Mouse (Mus musculus): Measurements from ENCODE around the gene Gm36210.

The Gm36210 gene

GRCm38 (mm10) chr7:4927711-4928110, 21.4 kb upstream of the Gm36210 start:
- POLR2A ChIA-PET: interaction anchor here (0.5 to 15.6 kb wide), 29 partner anchors 9 to 404 kb away, joined by 3 to 118 read pairs (median 4); partner anchors contain the start of genes Rpl28 (in 3 of the 4), Hspbp1 (in 2 of the 4), Isoc2a (in 2 of the 4) and Tmem238 (in 2 of the 4)
- CTCF ChIA-PET: interaction anchor here in 3 of 4 experiments (1.1 to 2.1 kb wide), 7 partner anchors 8 to 37 kb away, joined by 3 to 9 read pairs (median 5); partner anchors contain the start of gene Sbk2 (in 1 of the 3)

GRCm38 (mm10) chr7:4926849-4927248, 20.5 kb upstream of the Gm36210 start:
- CTCF ChIA-PET: interaction anchor here in 2 of 4 experiments (0.7 to 2.1 kb wide), 7 partner anchors 11 to 37 kb away, joined by 5 to 9 read pairs (median 5); partner anchors contain the start of gene Sbk2 (in 1 of the 2)
- POLR2A ChIA-PET: interaction anchor here in 3 of 4 experiments (0.5 to 15.6 kb wide), 31 partner anchors 9 to 323 kb away, joined by 3 to 118 read pairs (median 4); partner anchors contain the start of genes Fiz1 (in 3 of the 3), Ube2s (in 3 of the 3), Zfp524 (in 3 of the 3) and Hspbp1 (in 2 of the 3)

- POLR2A ChIA-PET: interaction anchor here (0.6 to 15.6 kb wide), 27 partner anchors 8 to 1249 kb away, joined by 3 to 118 read pairs (median 4); partner anchors contain the start of genes Ube2s (in 3 of the 4), Cox6b2 (in 1 of the 4), Fiz1 (in 1 of the 4) and Rpl28 (in 1 of the 4)
- CTCF ChIA-PET: interaction anchor here (0.6 to 1.8 kb wide), 17 partner anchors 8 to 1241 kb away, joined by 3 to 23 read pairs (median 4); partner anchors contain the start of gene Zfp580 (in 1 of the 4)
These were observed 19.4 kb upstream of the Gm36210 start, which contains the start of gene Ssc5d for GRCm38 (mm10) chr7:4925441-4926381. Gene Ssc5d, plus strand, starts transcription at chr7:4925785.

- POLR2A ChIA-PET: interaction anchor here in 3 of 4 experiments (0.6 to 15.6 kb wide), 25 partner anchors 9 to 310 kb away, joined by 3 to 118 read pairs (median 5); partner anchors contain the start of genes Ube2s (in 3 of the 3), Cox6b2 (in 1 of the 3), Rpl28 (in 1 of the 3) and Sbk2 (in 1 of the 3)
- CTCF ChIA-PET: interaction anchor here (0.6 to 1.8 kb wide), 13 partner anchors 9 to 1242 kb away, joined by 3 to 23 read pairs (median 4); partner anchors contain the start of gene Ube2s (in 1 of the 4)
These were observed 18.6 kb upstream of the Gm36210 start for GRCm38 (mm10) chr7:4924891-4925301.

GRCm38 (mm10) chr7:4924483-4924882, 18.2 kb upstream of the Gm36210 start:
- ChIA-PET POLR2A (interaction anchor here in 3 of 4 experiments (0.6 to 15.6 kb wide), 19 partner anchors 9 to 172 kb away, joined by 3 to 118 read pairs (median 14); partner anchors contain the start of genes Ube2s (in 2 of the 3), Cox6b2 (in 1 of the 3), Isoc2a (in 1 of the 3) and Rpl28 (in 1 of the 3)), CTCF (interaction anchor here (0.7 to 4.6 kb wide), 9 partner anchors 9 to 112 kb away, joined by 3 to 43 read pairs (median 4); partner anchors contain the start of gene Ube2s (in 1 of the 4))

GRCm38 (mm10) chr7:4923586-4924364, 17.5 kb upstream of the Gm36210 start:
- POLR2A ChIA-PET: interaction anchor here (0.5 to 15.6 kb wide), 38 partner anchors 8 to 799 kb away, joined by 3 to 118 read pairs (median 8); partner anchors contain the start of genes Ube2s (in 3 of the 4), Zfp628 (in 3 of the 4), Gm44973 (in 2 of the 4) and Isoc2a (in 2 of the 4)
- CTCF ChIA-PET: interaction anchor here in 3 of 4 experiments (0.5 to 4.6 kb wide), 13 partner anchors 10 to 130 kb away, joined by 3 to 43 read pairs (median 4); partner anchors contain the start of gene Ube2s (in 1 of the 3)

GRCm38 (mm10) chr7:4922931-4923565, 16.7 kb upstream of the Gm36210 start:
- ChIA-PET POLR2A (interaction anchor here (0.5 to 15.6 kb wide), 53 partner anchors 7 to 930 kb away, joined by 3 to 118 read pairs (median 5); partner anchors contain the start of genes Ube2s (in 3 of the 4), Zfp628 (in 3 of the 4), Cox6b2 (in 2 of the 4) and Fiz1 (in 2 of the 4)), CTCF (interaction anchor here (0.5 to 4.6 kb wide), 16 partner anchors 10 to 131 kb away, joined by 3 to 43 read pairs (median 4); no protein-coding TSS in a partner anchor)

- ChIA-PET CTCF (interaction anchor here (0.5 to 4.6 kb wide), 11 partner anchors 11 to 142 kb away, joined by 3 to 43 read pairs (median 5); no protein-coding TSS in a partner anchor), POLR2A (interaction anchor here (0.6 to 15.6 kb wide), 49 partner anchors 8 to 929 kb away, joined by 3 to 118 read pairs (median 5); partner anchors contain the start of genes Gm44973 (in 3 of the 4), Ube2s (in 3 of the 4), Cox6b2 (in 2 of the 4) and Fiz1 (in 2 of the 4))
These were observed 16.2 kb upstream of the Gm36210 start for GRCm38 (mm10) chr7:4922508-4922907.

GRCm38 (mm10) chr7:4921824-4922482, 15.6 kb upstream of the Gm36210 start, which contains the start of gene Nat14:
Gene Nat14, plus strand, starts transcription at chr7:4922028.
- CTCF ChIA-PET: interaction anchor here (0.5 to 4.6 kb wide), 9 partner anchors 10 to 142 kb away, joined by 3 to 43 read pairs (median 4); no protein-coding TSS in a partner anchor
- POLR2A ChIA-PET: interaction anchor here in 3 of 4 experiments (0.6 to 15.6 kb wide), 44 partner anchors 8 to 929 kb away, joined by 3 to 118 read pairs (median 5); partner anchors contain the start of genes Gm44973 (in 3 of the 3), Ube2s (in 3 of the 3), Cox6b2 (in 2 of the 3) and Fiz1 (in 2 of the 3)

GRCm38 (mm10) chr7:4920976-4921823, 14.9 kb upstream of the Gm36210 start:
- ChIA-PET CTCF (interaction anchor here (0.5 to 4.6 kb wide), 7 partner anchors 9 to 188 kb away, joined by 3 to 43 read pairs (median 5); no protein-coding TSS in a partner anchor), POLR2A (interaction anchor here in 3 of 4 experiments (0.6 to 15.6 kb wide), 40 partner anchors 9 to 379 kb away, joined by 3 to 118 read pairs (median 5); partner anchors contain the start of genes Ube2s (in 3 of the 3), Cox6b2 (in 2 of the 3), Gm44973 (in 2 of the 3) and Hspbp1 (in 2 of the 3))

- ChIA-PET POLR2A (interaction anchor here (0.6 to 15.6 kb wide), 35 partner anchors 9 to 235 kb away, joined by 3 to 118 read pairs (median 5); partner anchors contain the start of genes Ube2s (in 4 of the 4), Rpl28 (in 3 of the 4), Cox6b2 (in 2 of the 4) and Gm44973 (in 2 of the 4)), CTCF (interaction anchor here in 3 of 4 experiments (0.5 to 4.6 kb wide), 6 partner anchors 9 to 189 kb away, joined by 3 to 43 read pairs (median 4); partner anchors contain the start of gene Ube2s (in 1 of the 3))
These were observed 14.2 kb upstream of the Gm36210 start for GRCm38 (mm10) chr7:4920496-4920895.

- CTCF ChIA-PET: interaction anchor here in 2 of 4 experiments (0.6 to 4.6 kb wide), 10 partner anchors 8 to 412 kb away, joined by 3 to 43 read pairs (median 4); partner anchors contain the start of gene Ube2s (in 1 of the 2)
- POLR2A ChIA-PET: interaction anchor here (0.6 to 15.6 kb wide), 32 partner anchors 8 to 1339 kb away, joined by 3 to 118 read pairs (median 5); partner anchors contain the start of genes Ube2s (in 4 of the 4), Rpl28 (in 3 of the 4), Cox6b2 (in 2 of the 4) and Hspbp1 (in 2 of the 4)
These were observed 13.7 kb upstream of the Gm36210 start for GRCm38 (mm10) chr7:4919971-4920370.

GRCm38 (mm10) chr7:4919096-4919495, 12.8 kb upstream of the Gm36210 start:
- ChIA-PET CTCF (interaction anchor here (0.6 to 1.7 kb wide), 8 partner anchors 14 to 411 kb away, joined by 3 to 6 read pairs (median 3); no protein-coding TSS in a partner anchor), POLR2A (interaction anchor here (0.6 to 15.6 kb wide), 27 partner anchors 8 to 1338 kb away, joined by 3 to 118 read pairs (median 4); partner anchors contain the start of genes Rpl28 (in 2 of the 4), Tmem238 (in 2 of the 4), Ube2s (in 2 of the 4) and Cox6b2 (in 1 of the 4))
